Mouse (Mus musculus) hematopoietic stem cell, adult 5-6 weeks (primary cell): ENCODE measurements around the gene Kti12. TPM values are rescaled to one million over a fixed set of nuclear protein-coding genes. Genes with fewer than 3 reads are reported as not detected.

Experiments used
- ATAC-seq, 2 experiments: fragments of 125-278 bp in 1 of 2; replicated peaks in 1 of 2; 2 replicates each; pipeline ENCODE4 v1.8.0; 2016 to 2017; ENCODE audit warnings: inconsistent platforms in 2 of 2, mild to moderate bottlenecking in 2 of 2, moderate number of reproducible peaks in 2 of 2, low read depth in 1 of 2, moderate TSS enrichment in 1 of 2; ENCODE audit not compliant: low FRiP score in 2 of 2, poor library complexity in 2 of 2, severe bottlenecking in 2 of 2, insufficient read depth in 1 of 2, low TSS enrichment in 1 of 2
- total RNA-seq: library from RNA; stranded (forward); fragments of 172-1452, 232-1000 nt; gene quantifications from 2 replicates; pipeline ENCODE4 v1.2.3, GENCODE M21; 2017

Kti12 gene
- total RNA-seq: 32.9 and 35.3 TPM in 2 replicates

DNA sequence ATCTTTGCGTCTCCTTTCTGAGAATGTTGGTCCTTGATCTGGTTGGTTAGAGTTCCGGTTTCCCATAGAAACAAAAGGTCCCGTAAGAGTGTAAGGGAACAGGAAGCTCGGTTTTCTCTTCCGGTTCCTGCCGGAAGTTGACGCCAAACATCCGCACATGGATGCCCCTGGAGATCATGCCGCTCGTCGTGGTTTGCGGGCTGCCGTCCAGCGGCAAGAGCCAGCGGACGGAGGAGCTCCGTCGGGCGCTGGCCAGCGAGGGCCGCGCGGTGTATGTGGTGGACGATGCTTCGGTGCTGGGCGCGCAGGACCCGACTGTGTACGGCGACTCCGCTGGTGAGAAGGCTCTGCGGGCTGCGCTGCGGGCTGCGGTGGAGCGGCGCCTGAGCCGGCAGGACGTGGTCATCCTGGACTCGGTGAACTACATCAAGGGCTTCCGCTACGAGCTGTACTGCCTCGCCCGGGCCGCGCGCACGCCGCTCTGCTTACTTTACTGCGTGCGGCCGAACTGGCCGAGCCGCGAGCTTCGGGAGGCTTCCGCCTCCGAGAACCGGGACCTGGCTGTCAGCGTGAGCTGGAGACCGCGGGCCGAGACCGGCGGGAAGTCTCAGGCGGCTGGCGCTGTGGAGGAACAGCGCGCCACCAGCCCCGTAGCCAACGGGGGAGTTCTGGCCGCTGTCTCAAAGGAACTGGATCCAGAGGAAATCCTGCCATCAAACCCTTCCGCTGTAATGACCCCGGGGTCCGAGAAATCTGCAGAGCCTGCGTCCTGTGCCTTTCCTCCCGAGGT is at the start of gene Kti12:
Gene Kti12, plus strand, starts transcription at position 71 of the 790 bp plus-strand sequence.
- ATAC-seq: peak; percentile 84

DNA sequence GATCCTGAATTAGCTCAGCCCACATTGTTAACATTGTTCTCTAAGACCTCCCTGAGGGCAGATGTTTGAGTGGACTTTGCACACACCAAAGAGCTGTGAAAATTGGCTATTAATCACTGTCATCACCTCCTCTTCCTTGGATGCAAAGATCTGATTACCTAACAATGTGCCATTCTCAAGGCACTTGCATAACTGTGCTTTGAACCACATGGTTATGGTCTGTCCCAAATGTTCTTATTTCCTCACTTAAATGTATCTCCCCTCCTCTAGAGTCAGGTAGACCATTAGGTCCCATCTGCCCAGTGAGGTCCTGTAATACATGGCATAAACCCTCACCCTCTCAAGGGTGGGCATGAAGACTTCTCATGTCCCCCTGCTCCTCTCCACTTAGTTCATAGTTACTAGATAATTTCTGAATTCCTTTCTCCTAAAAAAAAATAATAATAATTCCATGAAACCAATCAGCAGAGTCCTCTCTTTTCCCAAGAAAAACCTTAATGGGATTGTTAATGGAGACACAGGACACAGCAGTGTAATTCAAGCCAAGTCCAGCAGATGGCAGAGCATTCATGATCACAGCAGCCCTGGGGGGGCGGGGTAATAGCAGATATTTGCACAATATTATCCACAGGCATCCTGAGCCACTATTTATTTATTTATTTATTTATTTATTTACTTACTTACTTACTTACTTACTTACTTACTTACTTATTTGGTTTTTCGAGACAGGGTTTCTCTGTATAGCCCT is 49.3 kb upstream of the Kti12 start:
- peak; percentile 53 to 76; a peak in 1 of 4 replicates for ATAC-seq

DNA sequence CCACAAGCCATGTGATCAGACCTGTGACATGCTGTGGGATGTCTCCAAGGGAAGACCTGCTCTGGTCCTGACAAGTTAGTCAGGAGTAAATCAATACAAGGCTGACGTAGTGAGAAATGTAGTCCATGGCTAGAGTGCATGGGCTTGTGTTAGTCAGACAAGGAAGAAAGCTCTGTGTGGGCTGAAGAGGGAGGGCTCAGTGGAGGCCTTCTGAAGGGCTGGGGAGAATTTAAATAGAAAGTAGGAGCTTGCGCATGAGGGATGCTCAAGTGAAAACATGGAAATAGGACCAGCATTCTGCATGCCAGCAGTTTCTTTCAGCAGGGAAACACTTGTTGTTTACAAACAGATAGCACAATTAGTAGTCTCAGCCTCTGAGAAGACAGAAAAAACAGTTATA is 44.0 kb upstream of the Kti12 start:
- ATAC-seq: no peak

DNA sequence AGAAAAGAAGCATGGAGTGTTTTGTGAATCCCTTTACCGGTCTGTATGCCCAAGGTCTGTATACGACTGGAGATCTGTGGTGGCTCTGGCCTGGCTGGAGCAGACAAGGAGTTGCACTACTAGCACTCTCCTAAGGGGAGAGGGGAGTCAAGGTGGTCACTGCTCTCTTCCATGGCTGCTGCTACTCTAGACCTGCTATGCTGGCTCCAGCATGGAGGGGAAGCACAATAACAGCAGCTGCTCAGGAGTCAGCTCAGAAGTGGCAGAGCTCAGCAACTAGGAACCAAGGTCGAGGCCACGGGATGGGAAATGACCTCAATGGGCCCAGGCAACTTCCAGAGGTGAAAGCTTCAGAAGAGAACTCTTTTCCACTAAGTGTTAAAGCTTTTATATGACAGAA is 36.4 kb upstream of the Kti12 start:
- ATAC-seq: no peak

DNA sequence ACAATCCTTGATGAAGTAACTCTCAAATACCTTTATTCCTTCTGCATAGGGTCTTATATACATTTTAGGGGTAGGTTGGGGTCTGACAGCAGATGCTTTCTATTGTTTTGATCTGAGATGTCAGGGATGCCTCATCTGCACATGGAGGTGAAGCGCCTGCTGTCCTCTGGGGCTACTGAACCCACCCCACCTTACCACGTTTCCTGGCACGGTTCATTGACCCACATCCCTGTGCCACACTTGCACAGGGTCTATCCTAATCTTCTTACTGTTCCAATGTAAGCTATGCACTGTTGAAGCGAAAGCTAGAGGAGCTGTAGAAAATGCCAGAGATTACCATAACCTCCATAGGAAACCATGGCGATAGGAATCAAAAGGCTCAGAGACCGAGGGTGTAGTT is 36.0 kb upstream of the Kti12 start:
- no peak for ATAC-seq

DNA sequence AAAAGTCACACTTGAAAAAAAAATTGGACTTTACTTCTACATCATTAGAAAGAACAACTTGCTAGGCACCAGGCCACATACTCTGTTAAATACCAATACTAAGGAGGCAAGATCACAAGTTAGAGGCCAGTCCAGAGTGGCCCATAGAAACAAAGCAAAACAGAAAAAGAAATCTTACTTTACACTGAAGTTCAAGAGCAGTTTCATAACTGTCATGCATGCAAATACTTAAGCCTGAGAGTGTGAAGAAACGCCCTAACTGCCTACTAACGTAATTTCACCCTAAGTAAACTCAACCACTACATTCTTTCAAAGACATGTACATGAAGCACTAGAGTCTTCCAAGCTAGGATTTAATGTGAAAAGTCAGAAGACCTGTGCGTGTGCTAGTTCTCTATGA is 21.9 kb upstream of the Kti12 start:
- no peak for ATAC-seq

DNA sequence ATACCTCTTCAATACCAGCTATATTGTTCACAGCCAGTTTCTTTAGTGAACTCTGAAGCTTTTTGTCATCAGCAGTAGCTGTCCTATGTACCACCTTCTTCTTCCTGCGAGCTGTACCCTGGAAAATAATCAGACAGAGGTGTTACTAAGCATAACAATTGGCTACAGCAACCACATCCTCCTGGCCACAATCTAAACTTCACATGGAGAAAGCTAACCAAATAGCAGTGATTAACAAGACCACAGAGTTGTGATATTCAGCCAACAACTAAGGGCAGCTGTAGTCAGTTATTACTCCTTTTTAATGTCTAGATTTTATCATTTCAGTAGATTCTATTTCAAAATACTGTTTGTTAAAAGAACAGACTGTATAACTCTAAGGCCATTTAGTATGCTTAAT is 21.5 kb upstream of the Kti12 start:
- ATAC-seq: no peak

DNA sequence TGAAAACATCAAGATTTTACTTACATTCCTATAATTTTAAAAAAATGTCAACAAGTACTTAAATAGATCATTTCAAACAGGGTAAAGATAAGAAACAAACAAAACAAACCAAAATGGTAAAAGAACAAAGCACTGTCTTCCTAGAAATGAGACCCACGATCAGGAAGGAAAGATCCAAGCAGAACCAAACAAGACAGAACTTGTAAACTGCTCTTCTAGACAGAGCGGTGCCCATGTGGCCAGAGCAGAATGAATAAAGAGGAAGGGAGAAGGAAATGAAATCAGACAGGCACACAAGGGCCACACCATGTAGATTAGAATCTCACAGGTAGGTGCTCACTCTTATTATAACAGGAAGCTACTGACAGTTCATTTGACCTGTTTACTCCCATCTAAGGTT is 20.9 kb upstream of the Kti12 start:
- ATAC-seq: no peak

DNA sequence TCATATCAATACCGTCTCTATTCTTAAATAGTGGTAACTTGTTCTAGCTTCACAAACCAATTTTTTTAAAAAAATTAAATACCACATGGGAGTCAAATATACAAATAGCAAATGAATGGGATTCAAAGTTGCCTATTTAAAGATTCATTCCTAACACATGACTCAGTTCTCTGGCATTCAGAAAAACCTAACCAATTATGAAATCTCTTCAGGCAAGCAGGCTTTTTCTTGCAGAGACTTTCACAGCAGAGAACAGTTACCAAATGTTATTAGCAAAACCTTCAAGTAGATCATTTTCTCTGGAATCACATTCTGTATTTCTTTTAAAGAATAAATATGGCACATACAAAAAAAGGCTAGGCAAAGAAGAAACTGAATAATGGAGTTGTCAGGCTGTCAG is 16.9 kb upstream of the Kti12 start:
- no peak for ATAC-seq

DNA sequence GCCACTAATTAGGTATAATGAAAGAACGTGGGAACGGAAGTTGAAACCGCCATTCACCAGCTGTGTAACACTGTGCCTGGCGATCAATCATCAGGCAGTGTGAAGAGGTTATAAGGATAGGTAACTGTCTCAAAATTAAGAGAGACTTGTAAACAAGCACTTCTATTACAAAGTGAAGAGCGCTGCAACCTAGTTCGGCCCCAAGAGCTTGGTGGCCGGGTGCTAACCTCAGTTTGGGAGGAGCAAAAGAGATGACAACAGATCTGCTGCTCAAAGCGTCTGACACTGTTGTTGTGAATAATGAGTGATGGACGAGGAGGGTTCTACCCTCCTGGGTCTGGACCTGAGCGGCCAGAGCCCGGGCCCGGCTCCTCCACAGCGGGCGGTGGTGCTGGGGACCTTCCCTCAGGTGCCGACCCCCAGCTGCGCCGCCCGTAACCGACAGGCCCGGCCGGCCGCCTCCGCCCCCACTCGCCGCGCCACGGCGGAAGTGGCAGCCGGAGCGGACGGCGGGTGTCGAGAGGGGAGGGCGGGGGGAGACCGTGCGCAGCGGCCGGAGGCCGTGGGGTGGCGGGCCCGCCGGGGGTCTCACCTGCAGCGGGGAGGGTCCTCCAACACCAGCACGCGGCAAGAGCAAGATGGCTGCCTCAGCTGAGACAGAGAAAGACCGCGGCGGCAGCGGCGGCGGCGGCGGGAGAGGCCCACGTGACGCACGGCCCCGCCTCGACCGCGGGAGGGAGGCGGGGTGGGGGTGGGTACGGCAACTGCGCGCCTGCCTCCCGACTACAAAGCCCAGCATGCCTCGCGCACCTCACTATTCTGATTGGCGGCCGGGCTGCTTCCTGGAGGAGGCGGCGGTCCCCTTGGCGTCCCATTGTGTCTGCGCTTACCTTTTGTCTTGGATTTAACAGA is 14.4 kb upstream of the Kti12 start, which contains the start of gene Btf3l4:
Gene Btf3l4, minus strand, starts transcription at position 699 of the 912 bp plus-strand sequence.
- peak; percentile 90 to 94 for ATAC-seq

DNA sequence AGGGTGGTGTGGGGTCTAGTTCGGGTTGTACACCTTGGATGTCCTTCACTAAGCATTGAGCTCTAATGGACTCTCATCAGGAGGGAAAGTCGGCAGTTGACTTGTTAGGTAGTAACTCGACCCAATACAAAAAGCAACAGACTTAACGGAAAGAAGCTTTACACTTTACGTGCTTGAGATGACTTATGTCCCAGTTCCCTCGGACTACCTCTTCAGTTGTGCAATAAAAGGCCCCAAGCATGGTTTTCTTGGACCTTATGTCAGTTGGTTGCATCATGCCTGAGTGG is 13.8 kb upstream of the Kti12 start:
- peak in 1 of 2 experiments; percentile 10; a peak in 1 of 4 replicates for ATAC-seq

DNA sequence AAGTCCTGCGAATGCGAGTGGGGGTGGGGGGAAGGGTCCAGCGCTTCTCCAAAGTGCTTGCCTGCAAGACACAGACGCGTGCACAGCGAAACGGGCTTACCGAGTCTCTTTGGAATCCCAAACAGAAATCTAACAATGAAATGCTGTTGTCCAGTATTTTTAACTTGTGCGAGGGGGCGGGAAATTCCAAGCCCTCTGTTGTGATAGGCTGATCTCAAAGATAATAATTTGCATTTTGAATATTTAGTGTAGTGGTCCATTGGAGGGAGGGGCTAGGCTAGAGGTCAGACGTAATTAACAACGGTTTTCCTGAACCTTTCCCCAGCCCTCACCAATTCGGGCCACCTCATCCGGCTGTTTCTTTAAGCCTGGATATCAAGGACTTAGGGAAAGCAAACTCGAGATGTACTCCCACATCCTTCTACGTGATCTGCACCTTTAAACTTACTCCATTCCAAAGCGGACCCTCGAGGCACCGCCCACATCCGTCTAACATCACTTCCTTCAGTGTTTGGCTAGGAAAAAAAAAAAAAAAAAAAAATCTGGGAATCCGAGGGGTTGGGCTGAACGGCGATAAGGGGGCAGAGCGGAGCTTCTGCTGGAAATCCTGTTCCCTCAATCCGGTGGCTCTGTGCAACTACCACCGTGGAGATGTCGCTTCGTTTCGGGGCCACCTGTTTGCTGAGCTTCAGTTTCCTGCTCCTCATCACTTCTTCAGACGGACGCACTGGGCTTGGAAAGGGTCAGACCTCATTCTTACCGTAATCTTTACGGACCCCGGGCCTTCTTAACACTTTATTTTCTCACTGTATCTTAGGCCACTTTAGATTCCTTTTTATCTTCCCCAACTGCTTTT is 13.2 kb upstream of the Kti12 start, which contains the start of gene Txndc12:
Gene Txndc12, plus strand, starts transcription at position 487 of the 856 bp plus-strand sequence.
- peak; percentile 59 to 66 for ATAC-seq

DNA sequence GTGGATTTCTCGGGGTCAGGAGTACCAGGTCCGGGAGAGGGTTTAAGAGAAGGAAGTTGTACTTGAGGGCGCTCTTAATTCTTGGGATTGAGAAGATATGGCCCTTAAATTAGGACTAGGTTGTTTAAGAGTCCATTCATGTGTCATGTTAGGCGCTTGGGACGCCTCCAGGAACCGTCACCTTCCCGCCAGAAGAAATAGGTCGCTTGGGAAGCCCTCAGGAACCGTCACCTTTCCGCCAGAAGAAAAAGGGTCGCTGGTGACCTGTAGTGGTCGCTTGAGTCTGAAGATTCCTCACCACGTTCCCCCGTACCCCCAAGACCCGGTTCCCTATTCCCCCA is 12.6 kb upstream of the Kti12 start:
- ATAC-seq: no peak

DNA sequence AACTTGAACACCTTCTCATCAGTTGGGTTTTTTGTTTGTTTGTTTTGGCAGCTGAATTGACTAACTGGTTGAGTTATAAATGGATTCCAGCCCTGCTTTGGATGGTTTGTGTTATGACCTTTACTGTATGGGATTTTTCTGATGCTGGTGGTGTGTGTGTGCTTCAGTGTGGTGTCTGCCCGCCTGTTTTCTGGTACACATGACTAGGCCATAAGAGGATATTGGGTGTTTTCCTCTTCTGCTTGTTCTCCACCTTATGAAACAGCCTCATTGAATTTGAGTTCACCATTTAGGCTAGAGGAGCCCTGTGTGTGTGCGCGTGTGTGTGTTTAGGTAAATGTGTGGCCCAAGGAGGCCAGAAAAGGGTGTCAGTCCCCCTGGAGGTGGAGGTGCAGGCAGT is 12.1 kb upstream of the Kti12 start:
- ATAC-seq: no peak

DNA sequence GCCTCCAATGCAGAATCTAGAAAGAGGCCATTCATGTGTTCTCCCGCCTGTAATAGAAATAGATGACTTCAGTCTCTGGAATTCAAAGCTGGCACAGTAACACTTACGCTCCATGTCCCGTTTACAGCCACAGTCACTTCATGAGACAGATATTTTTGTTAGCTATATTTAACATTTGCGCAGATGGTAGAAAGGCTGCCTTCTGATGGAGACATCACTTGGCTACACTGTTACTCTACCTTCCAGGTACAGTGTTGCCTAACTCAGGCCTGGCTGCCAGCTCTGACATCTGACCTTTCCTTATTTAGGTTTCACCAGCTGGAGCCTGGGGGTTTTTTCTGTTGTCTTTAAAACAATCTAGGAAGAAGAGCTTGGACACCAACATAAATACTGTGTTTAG is 9.6 kb upstream of the Kti12 start:
- no peak for ATAC-seq

DNA sequence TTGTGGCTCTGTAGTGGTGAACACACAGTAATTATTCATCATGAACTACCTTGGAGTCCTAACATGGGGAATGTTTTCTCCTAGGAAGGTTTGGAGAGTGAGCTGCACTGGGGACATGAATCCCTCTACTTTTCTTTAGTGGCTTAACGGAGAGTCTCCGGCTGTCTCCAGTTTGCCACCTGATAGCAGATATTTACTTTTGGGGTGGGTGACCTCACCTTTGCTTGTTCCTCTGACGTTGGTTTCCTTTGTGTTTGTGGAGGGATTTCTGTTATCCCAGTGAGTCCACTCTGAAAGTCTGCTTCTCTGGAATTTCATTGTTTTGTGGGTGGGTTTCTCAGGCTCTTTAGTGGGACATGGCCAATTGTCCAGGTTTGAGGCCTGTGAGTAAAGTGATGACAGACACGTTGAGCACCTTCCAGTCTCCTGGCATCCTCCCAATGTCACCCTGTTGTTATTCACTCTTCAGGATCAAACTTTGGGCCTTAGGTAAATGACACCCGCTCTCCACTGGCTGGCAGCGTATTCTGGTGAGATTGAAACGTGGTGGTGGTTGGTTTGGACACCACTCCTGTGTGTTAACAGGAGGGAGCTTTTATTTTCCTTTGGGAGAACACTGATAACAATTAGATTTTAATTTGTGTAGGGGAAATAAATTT is 5.5 kb upstream of the Kti12 start:
- ATAC-seq: no peak

DNA sequence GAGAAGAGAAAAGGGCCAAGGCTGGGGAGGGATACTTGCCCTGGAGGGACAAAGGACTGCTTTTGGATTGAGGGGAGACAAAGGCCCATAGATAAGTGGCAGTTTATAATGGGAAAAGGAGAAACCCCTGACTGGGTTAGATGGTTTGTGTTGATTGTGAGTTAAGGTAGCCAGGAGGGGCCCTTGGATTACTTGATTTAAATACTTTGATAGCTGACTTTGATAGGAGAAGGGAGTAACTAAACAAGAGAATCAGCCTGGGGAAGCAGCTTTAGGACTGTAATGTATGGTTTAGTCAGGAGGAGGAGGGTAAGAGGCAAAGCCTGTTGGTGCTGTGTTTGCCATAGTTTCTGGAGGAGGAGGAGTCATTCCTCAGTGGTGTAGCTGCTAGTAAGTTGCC is 4.2 kb upstream of the Kti12 start:
- ATAC-seq: no peak
